Mouse (Mus musculus): ENCODE results near the gene Auts2.

GRCm38 (mm10) chr5:132088585-132088984 is 454.6 kb downstream of the Auts2 start:
- TF ChIP-seq MAFK (IDR thresholded peaks at IDR 0.05; ENCODE audit: insufficient read depth, low read depth, low read length) (no peak), ZC3H11A (IDR thresholded peaks at IDR 0.05; ENCODE audit: borderline replicate concordance, low read depth, low read length) (no peak), HCFC1 (IDR thresholded peaks at IDR 0.05; ENCODE audit: borderline replicate concordance, insufficient read depth, low read length) (no peak), CHD2 (IDR thresholded peaks at IDR 0.05; ENCODE audit: low read depth, low read length) (no peak)
